Mouse (Mus musculus): ENCODE results near the gene Ldlr.
"Not testable (repeated sequence)": the region's sequence is repeated elsewhere in the genome, so short reads cannot be mapped to it uniquely, and the experiment has no call there.

Ldlr gene

DNA sequence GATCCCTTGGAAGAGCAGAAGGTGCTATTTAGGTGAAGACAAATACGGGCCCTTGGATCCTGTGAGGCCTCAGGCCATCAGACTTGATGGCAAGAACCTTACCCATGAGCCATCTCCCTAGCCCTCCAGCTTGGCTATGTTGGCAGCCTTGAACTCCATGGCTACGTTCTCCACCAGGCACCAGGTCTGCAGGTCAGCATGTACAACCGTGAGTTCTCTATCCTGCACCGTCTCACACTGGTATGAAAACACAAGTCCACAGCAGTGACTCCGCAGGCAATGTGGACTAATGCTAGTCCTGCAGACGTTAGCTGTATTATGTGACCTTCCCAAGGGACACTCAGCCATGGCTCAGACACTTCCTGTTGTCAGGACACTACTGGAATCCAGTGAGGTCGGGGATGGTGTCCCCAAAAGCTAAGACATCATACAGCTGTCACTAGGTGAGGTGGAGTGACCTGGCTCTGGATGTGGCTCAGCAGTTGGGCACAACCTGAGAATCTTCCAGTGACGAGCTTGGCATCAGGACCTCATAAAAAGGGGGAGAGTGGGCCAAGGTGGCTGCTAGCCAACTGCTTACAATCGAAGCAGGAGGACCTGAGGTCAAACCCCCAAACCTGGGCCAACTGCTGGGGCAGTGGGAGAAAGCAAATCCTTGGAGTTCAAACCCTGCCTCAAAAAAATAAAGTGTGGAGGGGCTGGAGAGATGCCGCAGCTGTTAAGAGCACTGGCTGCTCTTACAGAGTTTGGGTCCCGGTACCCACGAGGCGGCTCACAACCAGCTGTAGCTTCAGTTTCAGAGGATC, 31.4 kb downstream of the Ldlr start:
- in situ Hi-C loops (cut with MboI) = no loop called here

DNA sequence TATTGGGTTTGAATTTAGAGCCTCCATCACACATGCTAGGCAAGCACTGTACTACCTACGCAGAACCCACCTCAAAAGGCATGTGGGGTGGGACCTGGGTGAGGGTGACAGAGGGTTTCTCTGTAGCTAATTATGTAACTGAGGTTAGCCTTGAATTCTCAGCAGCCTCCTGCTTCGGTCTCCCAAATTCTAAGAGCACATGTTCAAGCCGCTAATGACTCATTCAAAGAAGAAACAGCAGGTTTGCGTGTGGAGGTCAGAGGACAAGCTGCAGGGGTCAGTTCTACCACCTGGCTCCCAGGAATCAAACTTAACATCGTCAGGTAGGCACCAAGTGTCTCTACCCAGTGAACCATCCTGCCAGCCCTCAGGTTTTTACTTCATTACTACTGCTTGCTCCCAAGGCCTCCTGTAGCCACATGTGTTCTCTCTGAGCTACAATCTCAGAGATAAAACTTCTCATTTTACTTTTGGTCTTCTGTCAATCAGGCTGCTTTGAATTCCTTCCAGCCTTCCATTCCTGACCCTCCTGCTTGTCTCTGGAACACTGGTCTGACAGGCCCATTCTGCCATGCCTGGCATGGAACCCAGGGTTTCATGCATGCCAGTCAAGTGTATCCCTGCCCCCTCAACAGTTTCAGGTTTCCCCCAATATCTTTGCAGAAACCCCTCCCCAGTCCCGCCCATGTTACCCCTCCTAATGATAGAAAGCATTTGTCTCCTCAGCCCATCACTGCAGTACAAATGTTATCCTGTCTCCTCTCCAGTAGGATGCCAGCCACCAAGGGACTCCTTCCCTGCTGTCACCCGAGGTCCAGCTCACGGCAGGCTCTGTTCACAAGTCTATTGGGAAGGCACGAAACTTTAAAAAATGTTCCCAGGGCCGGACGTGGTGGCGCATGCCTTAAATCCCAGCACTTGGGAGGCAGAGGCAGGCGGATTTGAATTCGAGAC, 35.6 kb downstream of the Ldlr start:
- in situ Hi-C loops (cut with MboI) = no loop called here

DNA sequence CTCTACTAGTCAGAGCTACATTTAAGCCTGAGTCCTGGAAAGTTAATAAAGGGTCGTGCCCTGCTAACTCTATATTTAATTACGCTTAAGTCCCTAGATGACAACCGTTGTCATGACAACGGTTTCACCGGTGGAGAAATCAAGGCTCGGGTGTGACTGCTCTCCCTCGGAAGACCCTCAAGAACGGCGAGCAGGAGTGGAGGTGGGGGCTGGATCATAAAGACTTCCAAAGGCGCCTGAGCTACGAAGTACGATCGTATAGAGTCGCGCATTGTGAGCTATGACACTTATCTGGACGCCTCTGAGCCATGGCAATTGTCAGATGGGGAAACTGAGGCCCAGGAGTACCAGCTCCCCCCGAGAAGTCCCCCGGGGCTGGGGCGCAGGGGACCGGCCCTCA, 36.4 kb downstream of the Ldlr start:
- in situ Hi-C loops (cut with MboI) = no loop called here

DNA sequence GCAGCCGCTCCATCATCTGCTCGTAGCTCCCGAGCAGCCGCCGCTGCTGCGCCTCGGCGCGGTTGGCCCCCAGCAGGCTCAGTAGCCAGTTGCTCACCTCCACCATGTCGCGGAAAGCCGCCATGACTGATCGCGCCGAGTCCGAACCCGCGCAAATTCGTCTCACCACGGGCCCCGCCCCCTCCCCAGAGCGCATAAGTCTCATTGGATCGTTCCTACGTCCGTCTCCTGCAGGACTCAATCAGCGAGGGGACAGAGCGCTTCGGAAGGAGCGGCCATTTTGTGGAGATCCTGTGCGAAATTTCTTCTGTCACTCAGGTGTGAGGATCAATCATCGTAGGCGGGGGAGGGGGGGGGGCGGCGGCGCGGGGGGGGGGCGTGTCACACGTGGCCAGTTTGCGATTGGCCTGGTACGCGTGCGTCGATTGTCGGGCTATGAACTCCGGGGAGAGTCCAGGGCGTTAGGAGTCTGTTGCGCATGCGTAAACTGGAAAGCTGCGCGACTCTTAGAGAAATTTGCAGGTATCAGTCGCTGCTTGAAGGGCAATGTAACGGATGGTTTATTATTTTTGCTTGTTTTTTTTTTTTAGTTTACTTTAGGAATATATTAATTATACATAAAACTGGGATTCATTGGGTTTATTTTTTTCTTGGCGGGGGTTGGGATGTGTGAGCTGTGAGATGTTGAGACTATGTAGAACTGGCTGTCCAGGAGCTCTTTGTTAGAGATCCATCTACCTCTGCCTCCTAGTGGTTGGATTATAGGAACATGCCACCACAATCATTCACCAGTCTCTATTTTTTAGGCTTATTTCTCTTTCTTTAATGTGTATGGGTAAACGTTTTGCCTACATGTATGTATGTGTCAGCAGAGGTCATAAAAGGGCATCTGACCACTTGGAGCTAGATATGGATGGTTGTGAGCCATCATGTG, 37.1 kb downstream of the Ldlr start, which contains the start of gene Spc24:
Gene Spc24, minus strand, starts transcription at position 149 of the 934 bp plus-strand sequence.
- in situ Hi-C loops (cut with MboI) = no loop called here

DNA sequence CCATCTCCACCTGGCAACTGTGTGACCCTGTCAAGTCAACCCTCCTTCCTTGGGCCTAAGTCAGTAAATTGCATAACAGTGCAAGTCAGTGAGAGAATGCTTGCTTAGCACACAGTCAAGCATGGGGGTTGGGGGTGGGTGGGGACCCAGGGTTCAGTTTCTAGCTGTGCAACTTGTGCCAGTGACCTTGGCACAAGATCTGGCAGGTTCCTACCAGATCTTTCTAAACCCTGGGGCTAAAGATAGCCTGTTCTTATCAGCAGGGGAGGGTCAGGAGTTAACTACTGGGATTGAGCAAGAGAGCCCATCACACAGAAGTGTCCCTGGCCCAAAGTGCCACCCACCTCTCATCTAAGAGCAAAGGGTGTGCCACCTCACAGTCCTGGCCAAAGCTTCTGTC, 38.9 kb downstream of the Ldlr start:
- in situ Hi-C loops (cut with MboI) = no loop called here

DNA sequence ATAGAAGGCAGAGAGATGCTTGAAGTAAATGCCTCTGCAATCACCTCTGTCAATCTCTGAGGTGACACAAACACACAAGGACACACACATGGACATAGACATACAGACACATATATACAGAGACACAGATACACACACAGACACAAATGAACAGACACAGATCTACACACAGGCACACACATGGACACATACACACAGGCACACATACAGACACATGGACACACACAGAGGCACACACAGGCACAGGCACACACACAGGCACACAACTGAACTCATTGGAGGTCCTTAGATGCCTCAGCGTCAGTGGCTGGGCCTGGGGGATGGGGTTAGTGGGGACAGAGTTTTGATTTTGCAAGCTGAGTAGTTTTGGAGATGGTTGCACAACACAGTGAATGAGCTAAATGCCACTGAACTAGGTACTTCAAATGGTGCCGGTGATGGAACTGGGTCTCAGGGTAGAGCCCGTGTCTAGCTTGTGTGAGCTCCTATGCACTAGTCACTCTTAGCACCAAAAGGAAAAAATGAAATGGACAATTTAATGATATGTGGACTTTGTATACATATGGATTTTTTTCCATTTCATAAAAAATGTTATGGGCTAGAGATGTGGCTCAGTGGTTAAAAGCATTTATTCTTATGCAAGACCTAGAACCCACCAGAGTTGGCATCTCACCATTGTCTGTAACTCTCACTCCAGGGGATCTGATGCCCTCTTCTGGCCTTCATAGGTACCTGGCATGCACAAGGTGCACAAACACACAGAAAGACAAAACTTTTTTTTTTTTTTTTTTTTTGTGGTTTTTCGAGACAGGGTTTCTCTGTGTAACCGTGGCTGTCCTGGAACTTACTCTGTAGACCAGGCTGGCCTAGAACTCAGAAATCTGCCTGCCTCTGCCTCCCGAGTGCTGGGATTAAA, 41.1 kb downstream of the Ldlr start:
- in situ Hi-C loops (cut with MboI) = no loop called here

DNA sequence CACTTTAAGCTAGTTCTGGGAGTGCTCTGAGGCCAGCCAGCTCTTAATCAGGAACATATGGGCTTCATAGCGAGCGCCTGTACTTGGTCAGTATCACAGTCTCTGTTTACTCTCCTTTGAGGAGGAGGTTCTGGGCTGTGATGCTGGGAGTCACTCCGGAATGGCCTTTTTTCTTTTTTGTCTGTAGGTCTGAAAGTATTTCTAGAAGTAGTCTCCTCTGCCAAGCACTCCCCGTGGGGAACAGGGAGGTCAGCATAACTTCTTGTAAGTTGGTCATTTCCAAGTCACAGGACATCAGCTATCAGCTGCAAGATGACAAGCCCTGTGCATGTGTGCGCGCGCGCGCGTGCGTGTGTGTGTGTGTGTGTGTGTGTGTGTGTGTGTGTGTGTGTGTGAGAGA, 44.6 kb downstream of the Ldlr start:
- in situ Hi-C loops (cut with MboI) = no loop called here

DNA sequence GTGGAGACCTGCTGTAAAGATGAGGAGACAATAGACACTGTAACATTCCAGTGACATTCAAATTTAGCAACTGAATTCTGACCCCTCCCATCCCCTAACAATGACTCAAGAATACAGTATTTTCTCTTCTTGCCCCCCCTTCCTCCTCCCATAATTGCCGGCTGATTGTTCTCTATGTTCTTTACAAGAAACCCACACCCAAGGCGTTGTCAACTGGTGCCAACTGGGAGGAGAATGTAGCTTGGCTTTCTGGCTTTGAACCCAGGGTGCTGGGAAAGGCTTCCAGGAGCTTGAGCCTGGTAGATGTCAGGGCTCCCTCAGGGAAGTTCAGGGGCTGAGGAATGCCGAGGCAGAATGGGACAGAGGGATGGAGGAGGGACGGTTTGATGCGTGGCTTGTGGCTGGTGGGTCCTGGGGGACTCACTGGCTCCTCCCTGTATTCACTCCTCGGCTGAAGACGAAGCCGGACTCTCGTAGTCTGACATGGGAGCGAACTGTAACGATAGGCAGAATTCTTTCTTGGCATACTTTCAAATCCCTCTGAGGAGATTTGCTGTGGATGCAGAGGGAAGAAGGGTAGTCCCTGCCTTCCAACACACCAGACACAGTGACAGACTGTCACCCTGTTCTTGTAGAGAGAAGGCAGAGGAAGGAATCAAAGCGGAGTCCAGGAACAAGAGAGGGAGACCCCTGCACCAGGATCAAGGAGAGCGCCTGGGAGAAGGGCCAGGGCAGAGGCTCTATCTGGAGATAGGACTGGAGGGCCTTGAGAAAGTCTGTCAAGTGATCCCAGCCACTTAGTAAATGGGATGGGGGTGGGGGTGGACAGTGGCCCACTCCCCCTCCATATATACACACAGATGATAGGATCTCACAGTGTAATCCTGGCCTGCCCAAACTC, 45.5 kb downstream of the Ldlr start:
- in situ Hi-C loops (cut with MboI) = no loop called here

DNA sequence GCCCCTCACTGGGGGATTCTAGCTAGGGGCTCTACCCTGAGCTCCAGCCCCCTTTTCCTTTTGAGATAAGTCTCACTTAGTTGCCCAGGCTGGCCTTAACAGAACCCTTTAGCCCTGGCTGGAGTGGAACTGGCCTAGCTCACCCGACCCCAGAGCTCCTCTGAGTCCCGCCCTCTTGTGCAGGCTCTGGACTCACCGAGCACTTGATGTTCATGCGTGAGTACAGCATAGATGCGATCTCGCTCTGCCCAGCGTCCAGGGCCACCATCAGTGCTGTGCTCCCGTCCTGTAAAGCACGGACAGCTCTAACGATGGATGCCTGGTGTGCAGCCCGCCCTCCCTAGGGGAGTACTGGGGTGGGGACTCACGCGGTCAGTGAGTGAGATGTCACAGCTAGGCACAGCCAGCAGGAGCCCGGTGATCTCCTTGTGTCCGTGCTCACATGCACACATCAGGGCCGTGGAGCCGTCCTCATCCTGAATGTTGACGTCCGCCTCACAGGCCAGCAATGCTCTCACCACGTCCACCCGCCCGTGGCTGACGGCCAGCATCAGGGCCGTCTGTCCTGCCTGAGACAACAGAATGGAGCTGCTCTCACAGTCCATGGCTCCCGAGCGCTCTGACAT, 46.4 kb downstream of the Ldlr start:
- in situ Hi-C loops (cut with MboI) = no loop called here

DNA sequence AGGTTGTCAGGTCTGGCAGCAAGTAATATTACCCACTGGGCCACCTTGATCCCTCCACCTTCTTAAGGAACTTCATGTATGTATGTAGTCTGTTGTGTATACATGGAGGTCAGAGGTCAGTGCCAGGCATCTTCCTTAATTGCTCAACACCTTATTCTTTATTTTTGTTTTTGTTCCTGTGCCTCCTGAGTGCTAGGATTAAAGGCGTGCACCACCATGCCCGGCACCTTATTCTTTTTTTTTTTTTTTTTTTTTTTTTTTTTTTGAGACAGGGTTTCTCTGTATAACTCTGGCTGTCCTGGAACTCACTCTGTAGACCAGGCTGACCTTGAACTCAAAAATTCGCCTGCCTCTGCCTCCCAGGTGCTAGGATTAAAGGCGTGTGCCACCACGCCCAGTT, 50.1 kb downstream of the Ldlr start:
- in situ Hi-C loops (cut with MboI) = not testable (repeated sequence)

DNA sequence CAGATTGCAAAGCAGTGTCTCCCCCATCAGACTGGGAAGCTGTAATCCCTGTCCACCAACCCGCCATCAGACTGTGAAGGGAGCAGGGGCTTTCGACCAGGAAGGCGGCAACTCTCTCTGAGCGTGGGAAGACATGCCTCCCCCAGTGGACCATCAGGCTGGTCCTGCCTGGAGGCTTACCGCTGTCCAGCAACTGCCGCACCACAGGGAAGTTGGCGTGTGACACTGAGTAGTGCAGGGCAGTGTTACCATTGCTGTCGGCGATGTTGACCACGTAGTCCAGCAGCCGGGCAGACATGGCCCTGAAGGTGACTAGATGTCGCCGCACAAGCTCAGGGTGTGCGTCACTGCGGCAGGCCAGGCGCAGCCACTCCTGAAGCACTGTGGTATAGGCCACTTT, 51.1 kb downstream of the Ldlr start:
- in situ Hi-C loops (cut with MboI) = no loop called here

DNA sequence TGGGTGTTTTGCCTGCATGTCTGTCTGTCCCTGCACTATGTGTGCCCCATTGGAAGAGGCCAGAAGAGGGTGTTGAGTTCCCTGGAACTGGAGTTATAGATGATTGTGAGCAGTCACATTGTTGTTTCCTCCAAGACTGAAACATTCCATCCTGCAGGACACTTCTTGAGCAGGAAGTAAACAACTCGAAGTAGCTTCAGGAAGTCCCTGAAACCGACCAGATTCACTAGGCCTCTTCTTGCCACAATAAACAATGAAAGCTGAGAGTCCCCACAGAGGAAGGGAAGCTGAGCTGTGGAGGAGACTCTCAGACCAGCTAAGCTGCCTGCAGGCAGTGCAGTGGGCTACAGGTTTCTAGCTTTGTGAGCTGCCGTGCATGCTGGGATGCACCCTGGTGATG, 54.4 kb downstream of the Ldlr start:
- in situ Hi-C loops (cut with MboI) = no loop called here

DNA sequence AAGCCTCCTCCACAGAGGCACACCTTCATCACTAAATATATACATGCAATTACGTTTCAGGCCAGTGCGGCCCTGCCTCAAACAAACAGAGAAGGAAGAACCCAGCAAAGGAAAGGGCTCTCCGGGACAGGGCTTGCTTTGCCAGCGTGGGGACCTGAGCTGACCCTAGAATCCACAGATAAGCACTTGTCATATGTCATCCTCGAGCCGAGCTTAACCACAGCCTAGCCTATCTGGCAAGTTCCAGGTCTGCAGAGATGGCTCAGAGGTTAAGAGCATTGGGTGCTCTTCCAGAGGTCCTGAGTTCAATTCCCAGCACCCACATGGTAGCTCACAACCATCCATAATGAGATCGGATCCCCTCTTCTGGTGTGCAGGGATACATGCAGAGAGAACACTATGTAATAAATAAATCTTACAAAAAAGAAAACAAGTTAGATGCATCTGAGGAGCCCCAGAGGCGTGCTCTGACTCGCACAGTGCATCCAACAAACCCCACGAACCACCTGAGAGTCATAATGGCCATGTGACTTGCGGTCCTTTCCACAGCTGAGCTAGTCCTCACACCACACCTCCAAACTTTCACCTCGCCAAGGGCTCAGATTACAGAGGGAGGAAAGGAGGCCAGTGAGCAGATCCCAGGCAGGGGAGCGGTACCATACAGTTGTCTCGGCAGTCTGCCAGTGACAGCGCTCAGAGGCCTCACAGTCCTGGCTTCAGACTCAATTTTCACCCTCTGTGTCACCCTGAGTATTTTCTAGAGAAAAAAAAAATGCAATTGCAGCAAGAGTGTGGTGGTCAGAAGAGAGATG, 58.6 kb downstream of the Ldlr start:
- in situ Hi-C loops (cut with MboI) = no loop called here

DNA sequence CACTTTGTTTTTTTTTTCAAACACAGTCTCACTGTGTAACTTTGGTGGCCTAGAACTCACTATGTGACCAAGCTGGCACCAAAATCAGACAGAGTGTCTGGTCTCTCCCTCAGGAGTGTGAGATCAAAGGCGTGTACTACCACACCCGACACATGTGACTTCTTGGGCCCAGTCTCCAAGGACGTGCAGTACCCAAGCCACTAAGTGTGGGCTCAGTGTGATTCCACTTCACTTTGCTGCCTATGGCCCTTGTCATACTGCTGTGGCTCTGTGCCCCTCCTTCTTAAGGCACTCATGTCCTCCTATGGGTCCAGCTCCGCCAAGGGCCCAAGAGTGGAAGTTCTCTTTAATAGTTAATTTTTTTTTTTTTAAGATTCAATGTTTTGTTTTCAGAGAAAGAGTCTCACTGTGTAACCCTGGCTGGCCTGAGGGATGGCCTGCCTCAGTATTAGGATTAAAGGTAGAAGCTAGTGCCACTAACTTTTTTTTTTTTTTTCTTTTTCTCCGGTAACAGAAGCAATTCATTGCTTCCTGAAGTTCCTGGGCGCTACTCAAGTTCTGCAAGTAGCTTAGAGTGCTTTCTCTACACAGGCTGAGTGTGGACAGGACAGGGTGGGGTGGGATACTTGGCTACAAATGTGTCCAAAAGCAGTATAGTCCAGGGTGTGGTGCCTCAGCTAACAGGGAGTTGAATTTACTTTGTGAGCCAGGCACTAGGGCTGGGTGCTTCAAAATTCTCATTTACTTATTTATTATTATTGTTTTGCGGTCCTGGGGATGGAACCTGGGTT, 61.4 kb downstream of the Ldlr start:
- in situ Hi-C loops (cut with MboI) = no loop called here

DNA sequence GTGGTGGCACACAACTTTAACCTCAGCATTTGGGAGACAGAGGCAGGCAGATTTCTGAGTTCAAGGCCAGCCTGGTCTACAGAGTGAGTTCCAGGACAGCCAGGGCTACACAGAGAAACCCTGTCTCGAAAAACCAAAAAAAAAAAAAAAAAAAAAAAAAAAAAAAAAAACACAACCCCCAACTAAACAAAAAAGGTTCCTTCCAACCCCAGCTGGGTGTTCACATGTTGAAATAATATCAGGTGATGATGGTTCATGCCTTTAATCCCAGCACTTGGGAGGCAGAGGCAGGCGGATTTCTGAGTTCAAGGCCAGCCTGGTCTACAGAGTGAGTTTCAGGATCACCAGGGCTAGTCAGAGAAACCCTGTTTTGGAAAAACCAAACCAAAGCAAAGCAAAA, 63.0 kb downstream of the Ldlr start:
- in situ Hi-C loops (cut with MboI) = not testable (repeated sequence)

DNA sequence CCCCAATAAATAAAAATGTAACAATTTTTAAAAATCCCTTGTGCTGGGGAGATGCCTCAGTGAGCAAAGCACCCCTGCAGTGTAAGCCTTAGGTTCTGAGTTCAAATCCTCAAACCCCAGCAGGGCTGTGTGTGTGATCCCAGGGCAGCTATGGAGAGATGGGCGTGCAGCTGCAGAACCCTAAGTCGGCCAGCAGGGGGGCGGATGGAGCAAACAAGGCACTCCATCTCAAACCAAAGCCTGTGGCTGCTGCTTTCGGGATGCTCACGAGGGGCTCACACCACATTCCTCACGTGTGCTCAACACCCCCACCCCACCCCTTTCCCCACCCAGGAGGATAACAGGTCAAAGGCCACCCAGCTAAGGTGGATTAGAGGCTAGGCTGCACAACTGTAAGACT, 63.6 kb downstream of the Ldlr start:
- in situ Hi-C loops (cut with MboI) = no loop called here

DNA sequence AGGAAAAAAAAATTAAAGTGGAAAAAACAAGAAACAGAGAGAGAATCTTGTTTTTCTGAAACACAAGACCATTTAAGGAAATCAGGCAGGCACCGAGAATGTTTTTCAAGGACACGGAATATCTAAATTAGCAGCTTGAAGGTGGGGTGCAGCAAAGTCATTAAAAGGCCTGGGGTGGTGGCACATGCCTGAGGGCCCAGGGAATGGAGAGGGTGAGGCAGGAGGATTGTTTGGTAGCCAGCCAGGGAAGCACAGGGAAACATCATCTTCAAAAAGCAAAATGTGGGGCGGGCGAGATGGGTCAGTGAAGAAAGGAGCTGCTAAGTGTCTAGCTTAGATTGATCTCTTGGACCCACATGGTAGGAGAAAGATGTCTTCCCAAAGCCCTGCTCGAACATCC, 64.4 kb downstream of the Ldlr start:
- in situ Hi-C loops (cut with MboI) = no loop called here

DNA sequence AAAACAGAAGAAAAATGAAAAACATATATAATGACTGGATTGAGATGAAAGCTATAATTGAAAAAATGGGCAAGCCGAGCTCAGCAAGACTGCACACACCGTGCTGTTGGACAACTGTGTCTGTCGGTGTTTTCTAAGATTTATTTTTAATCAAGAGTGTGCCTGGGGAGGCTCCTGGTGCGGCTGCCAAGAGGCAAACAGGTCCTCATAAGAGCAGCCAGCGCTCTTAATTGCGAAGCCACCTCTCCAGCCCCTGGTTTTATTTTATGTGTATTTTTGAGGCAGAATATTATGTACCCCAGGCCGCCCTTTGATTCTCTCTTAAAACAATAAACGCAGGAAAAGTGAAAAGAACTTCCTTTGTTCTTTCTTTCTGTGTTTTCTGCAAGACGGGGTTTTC, 65.0 kb downstream of the Ldlr start:
- in situ Hi-C loops (cut with MboI) = no loop called here

Data from mature B cell (primary cell).